Mouse (Mus musculus) liver, adult 2 months (tissue): ENCODE measurements around the gene Rcan1. TPM values are rescaled to one million over a fixed set of nuclear protein-coding genes. Genes with fewer than 3 reads are reported as not detected.
A peak's percentile ranks its signal among the peaks of the same experiment; 100 is the strongest.

Experiments
- DNase-seq: peaks from one replicate; pipeline ENCODE4 v3.0.0-alpha.2; 2011; ENCODE audit warnings: low read depth, low spot score; ENCODE audit errors: extremely low read depth
- H3K27ac ChIP-seq: fragments of 200-500 bp; replicated peaks from 2 replicates; pipeline ENCODE4 v1.5.1; 2012; ENCODE audit warnings: low read depth, mild to moderate bottlenecking, control low read depth, inconsistent platforms, low read length; ENCODE audit not compliant: insufficient read depth
- H3K27me3 ChIP-seq: fragments of 200-500 bp; 2 replicates; pipeline ENCODE4 v1.6.1; 2012; ENCODE audit warnings: mild to moderate bottlenecking, moderate library complexity, low read length, inconsistent platforms; ENCODE audit not compliant: control insufficient read depth, insufficient read depth
- H3K36me3 ChIP-seq: fragments of 200-500 bp; 2 replicates; pipeline ENCODE4 v1.6.1; 2012; ENCODE audit warnings: low read length, inconsistent platforms; ENCODE audit not compliant: control insufficient read depth, insufficient read depth
- H3K4me1 ChIP-seq: fragments of 200-500 bp; 2 replicates; pipeline ENCODE4 v1.6.1; 2011; ENCODE audit warnings: low read length; ENCODE audit not compliant: control insufficient read depth, insufficient read depth
- H3K4me3 ChIP-seq: fragments of 200-500 bp; 2 replicates; pipeline ENCODE4 v1.5.1; 2011; ENCODE audit warnings: low read depth, mild to moderate bottlenecking, control low read depth, low read length, moderate library complexity; ENCODE audit not compliant: insufficient read depth
- H3K79me2 ChIP-seq: fragments of 200-500 bp; 2 replicates; pipeline ENCODE4 v1.6.1; 2012; ENCODE audit warnings: inconsistent platforms, mild to moderate bottlenecking, low read length, moderate library complexity; ENCODE audit not compliant: control insufficient read depth, insufficient read depth
- H3K9ac ChIP-seq: fragments of 200-500 bp; 2 replicates; pipeline ENCODE4 v1.6.1; 2012; ENCODE audit warnings: low read depth, mild to moderate bottlenecking, control low read depth, inconsistent platforms, low read length
- CTCF ChIP-seq: fragments of 200-500 bp; IDR thresholded peaks from 2 replicates; pipeline ENCODE4 v1.5.1; 2011; ENCODE audit warnings: low read depth, low read length, control low read depth
- POLR2A ChIP-seq: fragments of 200-500 bp; IDR thresholded peaks from 2 replicates; pipeline ENCODE4 v1.6.1; 2011; ENCODE audit warnings: low read length, control low read depth; ENCODE audit not compliant: insufficient read depth; ENCODE audit errors: extremely low read depth
- WGBS: fragments of 180-500 bp; shearing (Covaris S2); methylation state at CpG from one replicate; pipeline ENCODE4 v1.1.7; 2018; 5-methylcytosine and 5-hydroxymethylcytosine counted together
- polyA plus RNA-seq: library from polyadenylated mRNA; depleted of rRNA; stranded (reverse); fragments of >200 nt; gene quantifications from 2 replicates; pipeline ENCODE4 v1.2.3, GENCODE M21; 2012
- total RNA-seq: library from RNA; depleted of rRNA; stranded (reverse); fragments of >200 nt; gene quantifications from 2 replicates; pipeline ENCODE4 v1.2.3, GENCODE M21; 2014

Rcan1 gene
- total and polyA plus RNA-seq, 2 experiments = 7.8 to 12.8 TPM

DNA sequence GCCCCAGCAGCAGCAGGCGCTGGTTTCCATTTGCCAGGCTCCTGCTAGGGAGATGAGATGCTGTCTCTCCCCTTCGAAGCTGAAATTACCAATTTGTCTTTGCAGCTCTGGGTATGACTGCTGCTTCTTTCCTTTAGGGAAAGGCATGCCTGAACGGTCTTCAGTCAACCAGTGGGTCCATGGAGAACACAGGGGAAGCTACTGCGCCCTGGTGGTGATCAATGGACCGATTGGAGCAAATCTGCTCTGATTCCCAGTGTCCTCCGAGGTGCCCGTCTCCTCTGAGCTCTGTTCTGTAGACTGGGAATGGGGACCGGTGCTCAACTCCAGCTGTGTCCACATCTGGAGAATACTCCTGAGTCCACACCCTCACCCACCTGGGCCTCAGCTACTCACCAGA is 15.2 kb downstream of the Rcan1 start:
- H3K4me1 ChIP-seq = no peaks in the 10 kb centered on the region
- H3K27me3 ChIP-seq = no peaks in the 10 kb centered on the region
- DNase-seq = no peak
- no peak for TF ChIP-seq POLR2A
- TF ChIP-seq CTCF = no peak
- H3K4me3 ChIP-seq = no peak overlapping the region
- 88% methylated on average over 8 of the region's 8 CpGs for WGBS
- no peak overlapping the region for H3K9ac ChIP-seq
- no peaks in the 10 kb centered on the region for H3K79me2 ChIP-seq
- H3K27ac ChIP-seq = no peak overlapping the region
- H3K36me3 ChIP-seq = no peaks in the 10 kb centered on the region

DNA sequence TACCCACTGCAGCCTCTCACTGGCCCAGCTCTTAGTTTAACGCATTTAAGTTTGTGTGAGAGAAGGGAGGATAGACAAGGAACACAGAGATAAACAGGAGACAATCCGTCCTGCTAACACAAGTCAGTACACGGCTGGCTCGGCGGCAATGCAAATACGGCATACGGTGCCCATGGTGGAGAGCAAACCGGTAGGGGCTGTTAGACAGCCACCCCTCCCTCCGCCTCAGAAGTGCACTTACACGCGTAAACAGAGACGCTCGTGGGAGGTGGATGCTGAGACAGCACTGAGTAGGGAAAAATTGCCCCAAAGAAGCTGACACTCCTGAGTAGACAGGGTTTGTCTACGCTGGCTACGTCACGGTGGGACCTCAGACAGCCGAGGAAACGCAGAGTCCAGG is 16.2 kb downstream of the Rcan1 start:
- TF ChIP-seq CTCF (no peak), POLR2A (no peak)
- Histone ChIP-seq H3K36me3 (no peaks in the 10 kb centered on the region), H3K4me3 (no peak overlapping the region), H3K4me1 (no peaks in the 10 kb centered on the region), H3K27ac (no peak overlapping the region), H3K27me3 (no peaks in the 10 kb centered on the region), H3K9ac (no peak overlapping the region), H3K79me2 (no peaks in the 10 kb centered on the region)
- no peak for DNase-seq
- 91% methylated on average over 18 of the region's 18 CpGs for WGBS

- H3K79me2 ChIP-seq = no peaks in the 10 kb centered on the region
- TF ChIP-seq CTCF (no peak), POLR2A (no peak)
- WGBS = 93% methylated on average over 7 of the region's 7 CpGs
- H3K9ac ChIP-seq = no peak overlapping the region
- H3K36me3 ChIP-seq = no peaks in the 10 kb centered on the region
- no peak overlapping the region for H3K4me3 ChIP-seq
- no peak overlapping the region for H3K27ac ChIP-seq
- no peak for DNase-seq
- H3K27me3 ChIP-seq = no peaks in the 10 kb centered on the region
- H3K4me1 ChIP-seq = no peaks in the 10 kb centered on the region
Measured at GRCm38 (mm10) chr16:92454002-92454401, 16.7 kb downstream of the Rcan1 start.

DNA sequence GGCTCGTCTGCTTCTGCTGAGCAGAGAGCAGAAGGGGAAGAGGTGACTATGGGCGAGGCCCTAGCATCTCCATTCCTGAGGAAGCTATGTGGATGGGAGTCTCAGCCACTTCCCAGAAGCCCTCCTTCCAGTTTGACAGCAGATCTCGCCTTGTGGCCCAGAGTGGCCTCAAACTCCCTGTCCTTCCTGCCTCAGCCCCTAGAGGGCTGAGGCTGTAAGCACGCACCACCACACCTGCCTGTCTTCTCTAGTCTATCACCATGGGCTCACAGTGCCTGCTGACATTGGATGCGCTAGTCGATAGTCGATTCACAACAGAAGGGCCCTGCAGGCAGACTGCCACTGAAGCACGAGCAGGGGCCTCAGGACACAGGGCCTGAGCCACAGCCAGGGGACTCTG is 18.1 kb downstream of the Rcan1 start:
- Histone ChIP-seq H3K4me3 (no peak overlapping the region), H3K4me1 (no peaks in the 10 kb centered on the region), H3K9ac (no peak overlapping the region), H3K79me2 (no peaks in the 10 kb centered on the region), H3K27me3 (no peaks in the 10 kb centered on the region), H3K27ac (no peak overlapping the region), H3K36me3 (no peaks in the 10 kb centered on the region)
- 75% methylated on average over 8 of the region's 8 CpGs for whole genome bisulfite sequencing
- TF ChIP-seq CTCF (peak; percentile 29; the same call in 1 of the 2 replicates), POLR2A (no peak)
- no peak for DNase-seq

GRCm38 (mm10) chr16:92451516-92452072 is 19.1 kb downstream of the Rcan1 start:
- H3K79me2 ChIP-seq = no peaks in the 10 kb centered on the region
- H3K27ac ChIP-seq = no peak overlapping the region
- H3K9ac ChIP-seq = no peak overlapping the region
- 53% methylated on average over 17 of the region's 17 CpGs for WGBS
- DNase-seq = peak; percentile 77
- no peaks in the 10 kb centered on the region for H3K27me3 ChIP-seq
- no peak for TF ChIP-seq POLR2A
- TF ChIP-seq CTCF = no peak
- no peaks in the 10 kb centered on the region for H3K36me3 ChIP-seq
- H3K4me3 ChIP-seq = no peak overlapping the region
- no peaks in the 10 kb centered on the region for H3K4me1 ChIP-seq

DNA sequence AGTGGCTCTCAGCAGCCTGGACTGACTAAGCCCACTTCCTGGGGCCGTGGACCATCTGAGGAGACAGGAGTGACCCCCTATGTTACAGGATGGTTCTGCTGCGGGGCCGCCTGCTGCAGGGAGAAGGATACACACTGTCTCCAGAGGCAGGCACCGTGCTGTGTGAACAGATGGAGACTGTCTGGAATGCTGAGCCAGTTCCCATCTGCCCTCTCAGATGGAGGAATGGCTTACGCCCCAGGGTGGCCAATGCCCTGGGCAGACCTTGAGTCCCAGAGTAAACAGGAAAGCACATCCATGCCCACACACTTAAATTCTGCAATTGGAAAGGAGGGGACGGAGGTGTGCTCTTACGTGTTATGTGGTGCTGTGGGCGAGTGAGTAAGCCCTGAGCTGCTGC is 20.3 kb downstream of the Rcan1 start:
- no peak for DNase-seq
- no peak overlapping the region for H3K27ac ChIP-seq
- no peaks in the 10 kb centered on the region for H3K27me3 ChIP-seq
- no peaks in the 10 kb centered on the region for H3K79me2 ChIP-seq
- H3K4me3 ChIP-seq = no peak overlapping the region
- H3K4me1 ChIP-seq = peaks cover 8% of the 10 kb centered on the region; the same call in 1 of the 2 replicates
- TF ChIP-seq POLR2A = no peak
- no peak for TF ChIP-seq CTCF
- no peak overlapping the region for H3K9ac ChIP-seq
- H3K36me3 ChIP-seq = no peaks in the 10 kb centered on the region
- 90% methylated on average over 8 of the region's 8 CpGs for WGBS
